Mouse (Mus musculus): ENCODE results near the gene Fmn2. TPM values are rescaled to one million over a fixed set of nuclear protein-coding genes. Genes with fewer than 3 reads are reported as not detected.

The Fmn2 gene
- polyA plus RNA-seq, 1 experiment from 2014 or later, result 7.1 TPM

- Histone ChIP-seq H3K9ac (no peak overlapping the region), H3K9me3 (no peaks in the 10 kb centered on the region), H3K4me1 (replicated peaks) (peaks cover 14% of the 10 kb centered on the region), H3K4me2 (no peak overlapping the region), H3K27me3 (no peaks in the 10 kb centered on the region), H3K27ac (replicated peaks) (no peak overlapping the region), H3K36me3 (no peaks in the 10 kb centered on the region), H3K4me3 (no peak overlapping the region)
- peak; percentile 76 for ATAC-seq (ENCODE audit: low FRiP score, low read depth)
- 66% methylated on average over 5 of the region's 5 CpGs for WGBS
Measured at GRCm38 (mm10) chr1:174521976-174522770, 20.5 kb downstream of the Fmn2 start.

GRCm38 (mm10) chr1:174522809-174523511, 21.3 kb downstream of the Fmn2 start:
- no peaks in the 10 kb centered on the region for H3K9me3 ChIP-seq
- H3K4me3 ChIP-seq, result no peak overlapping the region
- WGBS, result 67% methylated on average over 4 of the region's 4 CpGs
- H3K36me3 ChIP-seq, result no peaks in the 10 kb centered on the region
- peak overlapping the region; percentile 31; the same call in 1 of the 2 replicates for H3K27ac ChIP-seq (replicated peaks)
- no peaks in the 10 kb centered on the region for H3K27me3 ChIP-seq
- H3K4me2 ChIP-seq, result no peak overlapping the region
- peaks cover 14% of the 10 kb centered on the region for H3K4me1 ChIP-seq (replicated peaks)
- no peak overlapping the region for H3K9ac ChIP-seq
- 0 out of 2 replicates have a peak, but pooled peaks have one; percentile 42 for ATAC-seq (ENCODE audit: low FRiP score, low read depth)

GRCm38 (mm10) chr1:174523512-174523828, 21.8 kb downstream of the Fmn2 start:
- Histone ChIP-seq H3K27ac (replicated peaks) (no peak overlapping the region), H3K4me3 (no peak overlapping the region), H3K9me3 (no peaks in the 10 kb centered on the region), H3K4me2 (no peak overlapping the region), H3K36me3 (no peaks in the 10 kb centered on the region), H3K27me3 (no peaks in the 10 kb centered on the region), H3K4me1 (replicated peaks) (peaks cover 14% of the 10 kb centered on the region), H3K9ac (no peak overlapping the region)
- 48% methylated on average over 1 of the region's 1 CpGs for WGBS
- ATAC-seq (ENCODE audit: low FRiP score, low read depth), result no peak

- peak overlapping the region; percentile 56 for H3K27ac ChIP-seq (replicated peaks)
- ATAC-seq (ENCODE audit: low FRiP score, low read depth), result peak; percentile 79
- 20% methylated on average over 11 of the region's 11 CpGs for WGBS
- H3K9me3 ChIP-seq, result no peaks in the 10 kb centered on the region
- no peak overlapping the region for H3K4me3 ChIP-seq
- H3K4me2 ChIP-seq, result peak overlapping the region; percentile 15
- H3K4me1 ChIP-seq (replicated peaks), result peaks cover 14% of the 10 kb centered on the region
- no peak overlapping the region for H3K9ac ChIP-seq
- H3K27me3 ChIP-seq, result no peaks in the 10 kb centered on the region
- 0 out of 2 replicates have a peak, but pooled peaks cover 6% of the 10 kb centered on the region for H3K36me3 ChIP-seq
Measured at GRCm38 (mm10) chr1:174536742-174537453, 35.3 kb downstream of the Fmn2 start.

GRCm38 (mm10) chr1:174537491-174537890, 35.9 kb downstream of the Fmn2 start:
- H3K9me3 ChIP-seq, result no peaks in the 10 kb centered on the region
- H3K36me3 ChIP-seq, result 0 out of 2 replicates have a peak, but pooled peaks cover 6% of the 10 kb centered on the region
- H3K27ac ChIP-seq (replicated peaks), result peak overlapping the region; percentile 56; the same call in 1 of the 2 replicates
- H3K4me2 ChIP-seq, result peak overlapping the region; percentile 15; the same call in 1 of the 2 replicates
- H3K27me3 ChIP-seq, result no peaks in the 10 kb centered on the region
- H3K9ac ChIP-seq, result no peak overlapping the region
- no peak overlapping the region for H3K4me3 ChIP-seq
- peaks cover 14% of the 10 kb centered on the region for H3K4me1 ChIP-seq (replicated peaks)
- WGBS, result 54% methylated on average over 3 of the region's 3 CpGs
- peak; percentile 29; the same call in 1 of the 2 replicates for ATAC-seq (ENCODE audit: low FRiP score, low read depth)

GRCm38 (mm10) chr1:174548291-174548690, 46.7 kb downstream of the Fmn2 start:
- Histone ChIP-seq H3K27ac (replicated peaks) (no peak overlapping the region), H3K4me1 (replicated peaks) (no peaks in the 10 kb centered on the region), H3K9me3 (no peaks in the 10 kb centered on the region), H3K4me3 (no peak overlapping the region), H3K36me3 (no peaks in the 10 kb centered on the region), H3K9ac (no peak overlapping the region), H3K4me2 (no peak overlapping the region), H3K27me3 (no peaks in the 10 kb centered on the region)
- WGBS, result 80% methylated on average over 5 of the region's 5 CpGs
- peak; percentile 23; the same call in 1 of the 2 replicates for ATAC-seq (ENCODE audit: low FRiP score, low read depth)

- H3K9me3 ChIP-seq, result no peaks in the 10 kb centered on the region
- no peak overlapping the region for H3K4me3 ChIP-seq
- no peaks in the 10 kb centered on the region for H3K36me3 ChIP-seq
- no peak for ATAC-seq (ENCODE audit: low FRiP score, low read depth)
- WGBS, result 26% methylated on average over 2 of the region's 2 CpGs
- H3K4me2 ChIP-seq, result no peak overlapping the region
- H3K4me1 ChIP-seq (replicated peaks), result no peaks in the 10 kb centered on the region
- H3K27ac ChIP-seq (replicated peaks), result no peak overlapping the region
- no peak overlapping the region for H3K9ac ChIP-seq
- H3K27me3 ChIP-seq, result no peaks in the 10 kb centered on the region
Measured at GRCm38 (mm10) chr1:174553272-174554007, 51.8 kb downstream of the Fmn2 start.

GRCm38 (mm10) chr1:174555412-174555811, 53.8 kb downstream of the Fmn2 start:
- H3K4me2 ChIP-seq, result no peak overlapping the region
- H3K27ac ChIP-seq (replicated peaks), result no peak overlapping the region
- no peak overlapping the region for H3K9ac ChIP-seq
- H3K9me3 ChIP-seq, result no peaks in the 10 kb centered on the region
- no peaks in the 10 kb centered on the region for H3K27me3 ChIP-seq
- no peaks in the 10 kb centered on the region for H3K36me3 ChIP-seq
- no peaks in the 10 kb centered on the region for H3K4me1 ChIP-seq (replicated peaks)
- 53% methylated on average over 3 of the region's 3 CpGs for WGBS
- ATAC-seq (ENCODE audit: low FRiP score, low read depth), result no peak
- no peak overlapping the region for H3K4me3 ChIP-seq

GRCm38 (mm10) chr1:174557211-174557610, 55.6 kb downstream of the Fmn2 start:
- 61% methylated on average over 4 of the region's 4 CpGs for WGBS
- Histone ChIP-seq H3K9me3 (no peaks in the 10 kb centered on the region), H3K4me2 (no peak overlapping the region), H3K4me1 (replicated peaks) (no peaks in the 10 kb centered on the region), H3K27ac (replicated peaks) (no peak overlapping the region), H3K4me3 (no peak overlapping the region), H3K9ac (no peak overlapping the region), H3K27me3 (no peaks in the 10 kb centered on the region), H3K36me3 (no peaks in the 10 kb centered on the region)
- ATAC-seq (ENCODE audit: low FRiP score, low read depth), result no peak

- Histone ChIP-seq H3K9me3 (no peaks in the 10 kb centered on the region), H3K4me1 (replicated peaks) (no peaks in the 10 kb centered on the region), H3K27ac (replicated peaks) (no peak overlapping the region), H3K27me3 (no peaks in the 10 kb centered on the region), H3K4me2 (no peak overlapping the region), H3K9ac (no peak overlapping the region), H3K4me3 (no peak overlapping the region), H3K36me3 (no peaks in the 10 kb centered on the region)
- 87% methylated on average over 3 of the region's 3 CpGs for WGBS
- ATAC-seq (ENCODE audit: low FRiP score, low read depth), result no peak
Measured at GRCm38 (mm10) chr1:174557841-174558240, 56.2 kb downstream of the Fmn2 start.

- Histone ChIP-seq H3K36me3 (no peaks in the 10 kb centered on the region), H3K4me2 (no peak overlapping the region), H3K27ac (replicated peaks) (no peak overlapping the region), H3K27me3 (no peaks in the 10 kb centered on the region), H3K4me1 (replicated peaks) (no peaks in the 10 kb centered on the region), H3K9ac (no peak overlapping the region), H3K4me3 (no peak overlapping the region), H3K9me3 (no peaks in the 10 kb centered on the region)
- ATAC-seq (ENCODE audit: low FRiP score, low read depth), result no peak
- 90% methylated on average over 2 of the region's 2 CpGs for WGBS
Measured at GRCm38 (mm10) chr1:174558488-174558887, 56.9 kb downstream of the Fmn2 start.
